23 mouse cellular contexts compared by ENCODE assay signal in genomic region chr3:135288138-135288750, GRCm38 (mm10). TPM values are rescaled to one million over a fixed set of nuclear protein-coding genes. Genes with fewer than 3 reads are reported as not detected.
DNase-seq lines count a peak whose midpoint lies in the region; ATAC-seq lines count a peak whose summit lies in the region.
"Had no signal": no experiment of that assay in that cellular context is flagged by ENCODE, and none has a peak within 500 bp of the region (broad histone marks: within the 10 kb centered on the region; RNA-seq: fewer than 3 reads in every experiment).

No protein-coding gene starts in this region.

- ATAC-seq in lung, embryonic 16.5 days (ENCODE audit: low read depth): 0 out of 2 replicates have a peak, but pooled peaks have one; percentile 19
- ATAC-seq: hindbrain, embryonic 16.5 days had no signal

- no peak overlapping the region for H3K9ac ChIP-seq in lung, embryonic 16.5 days (ENCODE audit: low read length)
- H3K9ac ChIP-seq: forebrain, embryonic 12.5 days; limb, embryonic 15.5 days; neural tube, embryonic 13.5 days had no signal

- 0 out of 2 replicates have a peak overlapping the region, but pooled peaks have one; percentile 22 for H3K27ac ChIP-seq in lung, embryonic 16.5 days (ENCODE audit: low read length)
- H3K27ac ChIP-seq: embryonic facial prominence, embryonic 10.5 days; forebrain, embryonic 12.5 days; limb, embryonic 15.5 days; neural tube, embryonic 13.5 days had no signal

- no peaks in the 10 kb centered on the region for H3K36me3 ChIP-seq in lung, embryonic 16.5 days (ENCODE audit: control insufficient read depth, insufficient read depth, low read length)
- H3K36me3 ChIP-seq: embryonic facial prominence, embryonic 10.5 days; forebrain, embryonic 12.5 days; limb, embryonic 15.5 days; neural tube, embryonic 13.5 days had no signal

- 67% methylated on average over 8 of the region's 8 CpGs for WGBS in lung, embryonic 16.5 days

- no peaks in the 10 kb centered on the region for H3K9me3 ChIP-seq in lung, embryonic 16.5 days (ENCODE audit: control insufficient read depth, low read length)
- H3K9me3 ChIP-seq: embryonic facial prominence, embryonic 10.5 days; forebrain, embryonic 12.5 days; limb, embryonic 15.5 days; megakaryocyte, embryonic 14.5 days; neural tube, embryonic 13.5 days had no signal

- no peak overlapping the region for H3K4me3 ChIP-seq in lung, embryonic 16.5 days (ENCODE audit: low read length)
- H3K4me3 ChIP-seq: embryonic facial prominence, embryonic 10.5 days; forebrain, embryonic 12.5 days; limb, embryonic 15.5 days; megakaryocyte, embryonic 14.5 days; neural tube, embryonic 13.5 days had no signal

- H3K4me2 ChIP-seq in lung, embryonic 16.5 days (ENCODE audit: low read depth, low read length): no peak overlapping the region
- H3K4me2 ChIP-seq: forebrain, embryonic 12.5 days; limb, embryonic 15.5 days; neural tube, embryonic 13.5 days had no signal

- no peaks in the 10 kb centered on the region for H3K27me3 ChIP-seq in lung, embryonic 16.5 days (ENCODE audit: control insufficient read depth, insufficient read depth, low read depth, low read length)
- H3K27me3 ChIP-seq: forebrain, embryonic 12.5 days; limb, embryonic 15.5 days; neural tube, embryonic 13.5 days had no signal

- DNase-seq in lung, postnatal 25 days (ENCODE audit: low spot score): no peak
- peak; percentile 72 to 84 for DNase-seq in kidney, adult 8-10 months
- DNase-seq in kidney, postnatal 14 days: peak; percentile 66
- no peak for DNase-seq in layer of hippocampus, postnatal 10 days (ENCODE audit: low spot score in 2 of 2)
- DNase-seq in gastrocnemius, adult 8-10 months (ENCODE audit: low spot score in 2 of 2): no peak
- no peak for DNase-seq in frontal cortex, postnatal 25 days (ENCODE audit: low spot score in 2 of 2)
- DNase-seq: cerebellum, adult 2 months; gastrocnemius, postnatal 25 days; layer of hippocampus, postnatal 36 days; lung, postnatal 10 days; midbrain, embryonic 14.5 days; right cerebral cortex, adult 18-20 months had no signal

- no peaks in the 10 kb centered on the region; the same call in 1 of the 2 replicates for H3K4me1 ChIP-seq in lung, embryonic 16.5 days (replicated peaks; ENCODE audit: control insufficient read depth, insufficient read depth, low read length)
- H3K4me1 ChIP-seq: embryonic facial prominence, embryonic 10.5 days; forebrain, embryonic 12.5 days; limb, embryonic 15.5 days; megakaryocyte, embryonic 14.5 days; neural tube, embryonic 13.5 days had no signal

RNA-seq across cellular contexts. Expression of gene Bdh2, which starts 7.2 kb away (rescaled TPM):
- 8.0 and 8.3 TPM in 2 replicates for polyA plus RNA-seq in lung, embryonic 16.5 days (2015; fragmentation: Nextera tagmentation; extraction: Ambion mirVana)
- 1 to 10 TPM; 2.6 to 3.2 TPM for total RNA-seq in layer of hippocampus, postnatal 10 days (2021)
- total RNA-seq in gastrocnemius, adult 8-10 months (2022): 1 to 10 TPM; 1.4 to 2.7 (median 2.3) TPM

RNA-seq across cellular contexts. Expression of gene Slc9b2, which starts 19.3 kb away (rescaled TPM):
- polyA plus RNA-seq in lung, embryonic 16.5 days (2015; fragmentation: Nextera tagmentation; extraction: Ambion mirVana): 1.1 and 1.8 TPM in 2 replicates
- 1 to 10 TPM; 4.5 to 5.2 TPM for total RNA-seq in layer of hippocampus, postnatal 10 days (2021)
- total RNA-seq in gastrocnemius, adult 8-10 months (2022): under 1 TPM in 2 of 4 experiments, not detected in 2; 0.22 to 0.25 TPM

RNA-seq across cellular contexts. Expression of gene Slc9b1, which starts 59.6 kb away (rescaled TPM):
- polyA plus RNA-seq in lung, embryonic 16.5 days (2015; fragmentation: Nextera tagmentation; extraction: Ambion mirVana): 0.16 and 0.34 TPM in 2 replicates
- 1 to 10 TPM in 1 of 2 experiments, under 1 TPM in 1; 0.57 to 1.2 TPM for total RNA-seq in layer of hippocampus, postnatal 10 days (2021)
- total RNA-seq in gastrocnemius, adult 8-10 months (2022): not detected
- total RNA-seq: gastrocnemius, postnatal 25 days; layer of hippocampus, postnatal 36 days; left cerebral cortex, postnatal 25 days had no signal
- polyA plus RNA-seq: cerebellum, adult 2 months; embryonic facial prominence, embryonic 10.5 days; heart, embryonic 16.5 days; limb, embryonic 15.5 days; midbrain, embryonic 14.5 days; neural tube, embryonic 13.5 days; spleen, adult 2 months; stomach, embryonic 14.5 days had no signal

Comparison
In these comparisons a context has a peak if more than half of its experiments do, and no peak if none do; other contexts are left out.
1. DNase-seq: peak in kidney, adult 8-10 months (2 of 2) and kidney, postnatal 14 days (single experiment); none in lung, postnatal 25 days (single experiment), layer of hippocampus, postnatal 10 days (0 of 2), gastrocnemius, adult 8-10 months (0 of 2) and frontal cortex, postnatal 25 days (0 of 2).
2. RNA of gene Slc9b2, which starts 19.3 kb away (total RNA-seq): 4.5 to 5.2 TPM in layer of hippocampus, postnatal 10 days; 0.22 to 0.25 TPM in gastrocnemius, adult 8-10 months; every median in the first group is over 4 times any median in the second.